Mouse (Mus musculus) spleen, adult 12 weeks (tissue): ENCODE measurements around the gene Gm20903.
"Not testable (repeated sequence)": the region's sequence is repeated elsewhere in the genome, so short reads cannot be mapped to it uniquely, and the experiment has no call there.

Experiments used
- DNase-seq: peaks from one replicate; pipeline ENCODE4 v3.0.0; 2022; ENCODE audit warnings: low spot score

Gm20903 gene

DNA sequence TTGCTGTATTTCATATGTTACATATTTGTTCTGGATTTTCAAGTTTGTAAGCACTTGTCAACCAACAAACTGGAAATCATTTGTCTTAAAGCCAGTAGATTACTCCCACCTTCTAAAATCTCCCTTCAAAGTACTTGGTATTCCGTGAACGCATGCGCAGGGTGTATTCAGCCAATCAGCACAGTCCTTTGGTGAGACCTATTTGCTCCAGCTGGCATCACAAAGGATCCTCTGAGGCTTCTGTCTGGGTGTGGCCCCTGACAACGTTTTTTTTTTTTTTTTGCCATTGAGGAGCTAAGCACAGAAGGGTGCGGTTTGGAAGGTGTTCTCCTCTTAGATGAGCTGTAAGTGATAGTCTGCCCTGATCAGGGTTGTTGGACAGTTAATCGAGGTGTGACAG is at the start of gene Gm20903:
Gene Gm20903 (plus strand): TSS at position 301 of the 400 bp plus-strand sequence.
- DNase-seq = not testable (repeated sequence)
